Mouse (Mus musculus) heart, embryonic 13.5 days (tissue): Measurements from ENCODE around the gene Ncdn. TPM values are rescaled to one million over a fixed set of nuclear protein-coding genes. Genes with fewer than 3 reads are reported as not detected.

Source experiments
- ATAC-seq: fragments of 200-750 bp; cut with Nextera tagmentation; 2 replicates; pipeline ENCODE4 v1.8.0; 2017; ENCODE audit warnings: moderate TSS enrichment; ENCODE audit not compliant: insufficient number of reproducible peaks, low FRiP score, low TSS enrichment; ENCODE audit errors: extremely low read depth
- H3K27ac ChIP-seq: fragments of 300-500 bp; sonication (generic); replicated peaks from 2 replicates; pipeline ENCODE4 v1.5.1; 2015; ENCODE audit warnings: moderate library complexity, mild to moderate bottlenecking, inconsistent platforms
- H3K27me3 ChIP-seq: fragments of 300-500 bp; sonication (generic); replicated peaks from 2 replicates; pipeline ENCODE4 v1.6.1; 2015; ENCODE audit warnings: mild to moderate bottlenecking, inconsistent platforms
- H3K36me3 ChIP-seq: fragments of 300-500 bp; sonication (generic); 2 replicates; pipeline ENCODE4 v1.6.1; 2015; ENCODE audit warnings: mild to moderate bottlenecking, inconsistent platforms
- H3K4me1 ChIP-seq: fragments of 300-500 bp; sonication (generic); 2 replicates; pipeline ENCODE4 v1.6.1; 2015; ENCODE audit warnings: inconsistent platforms
- H3K4me2 ChIP-seq: fragments of 300-500 bp; sonication (generic); 2 replicates; pipeline ENCODE4 v1.6.1; 2015; ENCODE audit warnings: inconsistent platforms, mild to moderate bottlenecking, moderate library complexity
- H3K4me3 ChIP-seq: fragments of 300-500 bp; sonication (generic); 2 replicates; pipeline ENCODE4 v1.5.1; 2015; ENCODE audit warnings: moderate library complexity, mild to moderate bottlenecking, inconsistent platforms
- H3K9ac ChIP-seq: fragments of 300-500 bp; sonication (generic); 2 replicates; pipeline ENCODE4 v1.6.1; 2015; ENCODE audit warnings: inconsistent platforms, mild to moderate bottlenecking, moderate library complexity
- H3K9me3 ChIP-seq: fragments of 300-500 bp; sonication (generic); 2 replicates; pipeline ENCODE4 v1.6.1; 2016; ENCODE audit warnings: inconsistent platforms
- WGBS: fragments of 180-500 bp; shearing (Covaris S2); methylation state at CpG from one replicate; pipeline ENCODE4 v1.1.7; 2015; ENCODE audit warnings: mixed read lengths; 5-methylcytosine and 5-hydroxymethylcytosine counted together
- polyA plus RNA-seq: library from polyadenylated mRNA; unstranded; fragments of >200 nt; fragmentation: Nextera tagmentation; extraction: Ambion mirVana; gene quantifications from 2 replicates; pipeline ENCODE4 v1.2.1, GENCODE M21; 2015

Gene Ncdn
- polyA plus RNA-seq, 1 experiment from 2014 or later, result 23.0 TPM

DNA sequence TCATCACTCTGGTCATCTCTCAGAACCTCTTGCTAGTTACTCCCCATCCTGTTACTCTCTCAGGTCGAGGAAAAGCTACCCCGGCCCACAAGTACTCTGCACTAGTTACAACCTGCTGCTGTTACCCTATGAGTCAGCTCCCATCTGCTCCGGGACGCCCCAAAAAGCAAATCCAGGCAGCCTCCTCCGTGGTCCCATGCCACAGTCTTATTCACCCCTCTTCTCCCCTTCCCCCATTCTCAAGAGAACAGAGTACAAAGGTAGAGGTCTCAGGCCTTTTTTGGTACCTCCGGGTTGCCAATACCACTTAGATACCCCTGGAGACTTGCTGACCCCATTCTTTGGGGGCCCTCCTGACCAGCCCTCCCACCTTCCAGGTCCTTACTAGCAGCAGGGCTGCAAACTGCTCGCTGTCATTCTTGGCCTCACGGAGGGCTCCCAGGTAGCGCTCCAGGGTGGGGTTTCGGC, 1.6 kb downstream of the Ncdn start:
- Histone ChIP-seq H3K27ac (no peak overlapping the region), H3K4me2 (peak overlapping the region; percentile 100), H3K27me3 (no peaks in the 10 kb centered on the region), H3K9me3 (no peaks in the 10 kb centered on the region), H3K4me3 (peak overlapping the region; percentile 98), H3K36me3 (peaks cover 41% of the 10 kb centered on the region), H3K4me1 (peaks cover 52% of the 10 kb centered on the region), H3K9ac (peak overlapping the region; percentile 89)
- no peak for ATAC-seq
- WGBS, result 55% methylated on average over 10 of the region's 10 CpGs

DNA sequence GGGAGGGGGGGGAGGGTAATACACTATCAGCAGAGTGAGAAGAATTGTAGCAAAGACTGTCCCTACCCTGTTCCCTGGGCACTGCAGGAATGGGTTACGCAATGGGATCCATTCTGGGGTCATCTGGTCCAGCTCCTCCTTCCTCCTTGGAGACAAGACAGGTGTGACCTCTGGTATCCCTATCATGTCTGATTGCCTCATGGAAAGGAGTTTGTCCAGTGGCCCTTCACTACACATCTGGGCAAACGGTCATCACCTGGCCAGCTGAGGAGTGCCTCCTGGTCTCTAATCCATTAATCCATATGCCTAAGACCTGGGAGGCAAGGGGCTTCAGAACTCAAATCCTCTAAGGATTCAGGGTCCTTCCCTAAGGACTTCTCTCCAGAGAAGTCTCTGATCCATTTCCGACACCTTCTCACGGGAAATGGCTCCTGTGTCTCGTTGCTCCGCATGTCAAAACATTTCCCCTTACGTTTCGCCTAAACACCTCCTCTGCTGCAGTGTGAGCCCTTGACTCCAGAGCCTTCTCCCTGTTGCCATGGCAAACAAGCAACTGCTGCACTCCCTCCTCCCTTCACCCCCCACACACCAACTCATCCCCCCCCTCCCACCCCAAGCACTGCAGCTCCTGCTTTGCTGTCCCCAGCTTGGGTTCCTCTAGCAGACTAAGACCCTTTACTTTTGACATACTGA, 2.2 kb downstream of the Ncdn start:
- WGBS, result 79% methylated on average over 8 of the region's 8 CpGs
- Histone ChIP-seq H3K9ac (peak overlapping the region; percentile 89; the same call in 1 of the 2 replicates), H3K36me3 (peaks cover 47% of the 10 kb centered on the region), H3K9me3 (no peaks in the 10 kb centered on the region), H3K4me1 (peaks cover 52% of the 10 kb centered on the region), H3K4me3 (no peak overlapping the region), H3K27ac (no peak overlapping the region), H3K4me2 (0 out of 2 replicates have a peak overlapping the region, but pooled peaks have one; percentile 100), H3K27me3 (no peaks in the 10 kb centered on the region)
- no peak for ATAC-seq

DNA sequence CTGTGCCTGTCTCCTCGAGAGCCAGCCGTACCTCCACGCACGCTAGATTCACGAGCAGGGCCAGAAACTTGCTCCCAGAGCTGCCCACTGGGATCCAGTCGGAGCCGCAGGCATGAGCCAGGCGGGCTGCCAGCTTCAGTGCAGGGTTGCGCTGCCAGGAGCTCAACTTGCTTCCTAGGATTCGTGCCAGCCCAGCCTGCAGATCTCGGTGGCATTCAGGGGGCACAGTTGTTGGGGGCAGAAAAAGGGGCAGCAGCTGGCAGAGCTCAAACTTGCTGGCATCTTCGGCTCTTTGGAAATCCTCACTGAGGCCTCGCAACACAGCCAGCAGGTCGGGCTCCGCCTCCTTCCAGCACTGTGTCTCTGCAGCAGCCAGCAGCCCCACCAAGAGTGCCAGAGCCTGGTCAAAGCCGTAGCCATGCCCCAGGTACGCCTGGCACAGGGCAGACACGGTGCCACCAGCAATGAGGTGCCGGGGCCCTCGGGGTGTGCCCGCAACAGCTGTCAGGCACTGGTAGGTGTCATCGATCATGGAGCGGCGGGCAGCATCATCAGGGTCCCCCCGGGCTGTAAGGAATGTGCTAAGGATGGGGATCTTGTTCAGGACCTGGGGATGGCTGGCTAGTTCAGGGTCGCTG, 3.1 kb downstream of the Ncdn start:
- no peak overlapping the region for H3K4me3 ChIP-seq
- H3K27ac ChIP-seq, result no peak overlapping the region
- H3K9me3 ChIP-seq, result no peaks in the 10 kb centered on the region
- H3K27me3 ChIP-seq, result no peaks in the 10 kb centered on the region
- H3K4me2 ChIP-seq, result no peak overlapping the region
- peaks cover 55% of the 10 kb centered on the region for H3K36me3 ChIP-seq
- 83% methylated on average over 26 of the region's 26 CpGs for WGBS
- ATAC-seq, result no peak
- peaks cover 50% of the 10 kb centered on the region for H3K4me1 ChIP-seq
- peak overlapping the region; percentile 34; the same call in 1 of the 2 replicates for H3K9ac ChIP-seq

DNA sequence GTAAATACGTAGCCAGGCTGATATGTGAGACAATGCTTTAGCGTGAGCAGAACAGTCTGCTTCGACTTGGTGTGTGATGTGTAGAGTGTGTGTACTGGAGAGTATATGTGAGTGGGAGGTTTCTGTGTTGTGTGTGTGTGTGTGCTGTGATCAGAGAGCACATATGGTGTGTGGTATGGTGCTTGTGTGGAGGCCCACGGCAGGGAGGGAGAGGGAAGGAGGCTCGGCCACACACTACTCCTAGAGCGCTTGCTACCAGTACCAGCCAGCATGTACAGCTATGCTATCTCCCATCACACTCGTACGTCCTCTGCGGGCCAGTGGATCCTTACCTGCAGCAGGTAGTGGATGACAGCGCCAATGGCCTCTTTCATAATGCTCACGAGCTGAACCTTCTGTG, 3.7 kb downstream of the Ncdn start:
- no peak for ATAC-seq
- peaks cover 61% of the 10 kb centered on the region for H3K36me3 ChIP-seq
- H3K4me2 ChIP-seq, result no peak overlapping the region
- H3K27ac ChIP-seq, result no peak overlapping the region
- H3K4me1 ChIP-seq, result peaks cover 44% of the 10 kb centered on the region
- H3K4me3 ChIP-seq, result no peak overlapping the region
- no peaks in the 10 kb centered on the region for H3K9me3 ChIP-seq
- H3K27me3 ChIP-seq, result 0 out of 2 replicates have a peak, but pooled peaks cover 3% of the 10 kb centered on the region
- WGBS, result 87% methylated on average over 11 of the region's 11 CpGs
- no peak overlapping the region; the same call in none of the 2 replicates for H3K9ac ChIP-seq

DNA sequence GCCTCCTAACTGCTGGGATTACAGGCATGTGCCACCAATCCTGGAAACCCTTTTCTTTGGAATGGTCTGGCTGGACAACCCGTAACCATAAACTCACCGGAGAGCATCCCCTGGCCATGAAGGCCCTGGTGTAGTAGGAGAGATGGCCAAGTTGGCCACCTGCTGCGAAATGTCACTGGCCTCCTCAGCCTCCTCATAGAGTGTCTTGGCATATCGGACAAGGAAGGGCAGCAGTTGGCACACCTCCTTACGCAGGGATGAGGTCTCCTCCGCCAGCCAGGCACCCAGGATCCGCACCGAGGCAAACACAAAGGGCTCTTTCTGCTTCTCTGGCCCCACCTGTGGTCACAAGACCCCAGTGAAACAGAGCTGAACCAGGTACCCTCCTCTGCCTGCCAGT, 4.9 kb downstream of the Ncdn start:
- WGBS, result 88% methylated on average over 8 of the region's 8 CpGs
- Histone ChIP-seq H3K36me3 (peaks cover 66% of the 10 kb centered on the region), H3K9me3 (no peaks in the 10 kb centered on the region), H3K4me3 (no peak overlapping the region), H3K9ac (no peak overlapping the region), H3K4me2 (no peak overlapping the region), H3K27ac (no peak overlapping the region), H3K27me3 (0 out of 2 replicates have a peak, but pooled peaks cover 3% of the 10 kb centered on the region), H3K4me1 (peaks cover 47% of the 10 kb centered on the region)
- ATAC-seq, result no peak

DNA sequence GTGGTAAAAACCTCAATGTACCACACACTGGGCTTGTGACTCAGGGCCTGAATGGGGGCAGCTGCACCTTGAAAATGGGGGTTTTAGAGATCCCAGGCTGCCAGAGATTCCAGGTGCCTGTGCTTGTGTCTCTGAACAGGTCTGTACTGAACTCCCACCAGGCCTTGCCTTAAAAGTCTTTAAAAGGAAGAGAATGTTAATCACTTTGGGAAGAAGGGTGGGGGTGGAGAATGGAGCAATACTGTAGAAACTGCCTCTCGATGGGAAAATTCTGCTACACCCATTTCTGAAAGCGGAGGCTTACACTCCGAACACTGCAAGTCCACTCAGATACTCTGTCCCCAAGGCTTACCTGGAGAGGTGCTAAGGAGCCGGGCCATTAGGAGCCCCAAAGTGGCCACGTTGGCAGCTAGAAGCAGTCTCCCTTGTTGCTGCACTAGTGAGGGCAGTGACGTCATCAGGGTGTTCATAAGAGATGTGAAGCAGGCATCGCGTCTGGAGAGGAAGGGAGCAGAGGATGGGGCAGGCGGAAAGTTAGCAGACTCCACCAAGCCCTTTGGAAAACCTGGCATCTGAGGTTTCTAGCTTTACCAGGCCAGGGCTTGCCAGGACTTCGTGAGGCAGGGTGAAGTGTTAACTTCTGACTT, 6.9 kb downstream of the Ncdn start:
- Histone ChIP-seq H3K9ac (no peak overlapping the region), H3K36me3 (peaks cover 66% of the 10 kb centered on the region)

DNA sequence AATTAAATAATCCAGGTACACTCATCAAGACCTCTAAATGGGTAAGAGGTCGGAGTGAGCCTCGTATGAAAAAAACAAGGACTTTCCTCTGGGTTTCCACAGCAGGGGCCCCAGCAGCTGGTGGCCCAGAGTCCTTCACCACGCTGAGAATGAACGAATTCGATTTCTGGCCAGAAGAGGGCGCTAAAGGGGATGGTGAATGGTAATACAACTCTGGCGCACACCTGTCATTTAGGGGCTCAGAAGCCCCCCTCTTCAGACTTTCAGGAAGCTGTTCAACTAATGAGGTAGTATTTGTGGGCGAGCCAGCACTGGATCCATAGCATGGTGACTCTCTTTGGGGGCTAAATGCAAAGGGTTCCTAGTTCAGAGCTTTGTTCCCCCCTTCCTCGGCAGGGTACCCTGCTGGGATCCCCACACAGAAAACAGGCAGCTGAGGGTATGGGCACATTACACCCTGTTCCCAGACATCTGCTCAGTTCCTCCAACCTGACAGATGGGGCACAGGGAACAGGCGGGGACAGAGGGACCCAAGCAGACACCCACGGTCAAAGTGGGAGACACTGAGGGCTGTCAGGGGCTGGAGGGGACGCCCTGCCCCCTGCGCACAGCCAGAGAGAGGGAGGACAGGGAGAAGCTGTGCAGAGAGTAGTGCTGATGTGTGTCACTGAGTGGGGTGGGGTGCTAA, 7.6 kb downstream of the Ncdn start:
- Histone ChIP-seq H3K4me1 (peaks cover 36% of the 10 kb centered on the region), H3K9ac (no peak overlapping the region), H3K27ac (no peak overlapping the region), H3K27me3 (0 out of 2 replicates have a peak, but pooled peaks cover 3% of the 10 kb centered on the region), H3K4me2 (no peak overlapping the region), H3K9me3 (no peaks in the 10 kb centered on the region), H3K36me3 (peaks cover 62% of the 10 kb centered on the region), H3K4me3 (no peak overlapping the region)
- ATAC-seq, result no peak
- WGBS, result 46% methylated on average over 13 of the region's 13 CpGs

More for the DNA sequence above, 6.9 kb downstream of the Ncdn start:
- H3K4me3 ChIP-seq, result no peak overlapping the region
- H3K27ac ChIP-seq, result no peak overlapping the region
- ATAC-seq, result no peak
- H3K27me3 ChIP-seq, result 0 out of 2 replicates have a peak, but pooled peaks cover 3% of the 10 kb centered on the region
- no peak overlapping the region for H3K4me2 ChIP-seq
- H3K4me1 ChIP-seq, result peaks cover 43% of the 10 kb centered on the region
- 69% methylated on average over 10 of the region's 10 CpGs for WGBS
- no peaks in the 10 kb centered on the region for H3K9me3 ChIP-seq

DNA sequence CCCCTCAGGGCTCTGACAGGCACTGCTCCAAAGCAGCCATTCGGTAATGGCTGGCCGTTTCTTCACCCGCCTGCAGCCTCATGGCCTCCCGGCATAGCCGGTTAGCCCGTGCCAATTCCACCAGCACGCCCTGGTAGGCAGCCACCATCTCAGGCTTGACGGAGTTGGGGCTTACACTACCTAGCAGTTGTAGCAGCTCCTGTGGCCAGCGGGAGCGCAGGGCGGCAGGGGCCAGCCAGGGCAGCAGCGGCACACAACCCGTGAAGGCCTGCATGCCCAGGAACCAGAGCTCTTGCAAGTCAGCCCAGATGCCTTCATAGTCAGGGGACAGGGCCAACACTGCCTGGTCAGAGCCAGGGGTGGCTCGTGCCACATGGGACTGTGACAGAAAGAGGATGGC, 8.4 kb downstream of the Ncdn start:
- no peaks in the 10 kb centered on the region for H3K9me3 ChIP-seq
- peaks cover 28% of the 10 kb centered on the region for H3K4me1 ChIP-seq
- WGBS, result 85% methylated on average over 14 of the region's 14 CpGs
- no peak overlapping the region for H3K27ac ChIP-seq
- H3K27me3 ChIP-seq, result peaks cover 9% of the 10 kb centered on the region; the same call in 1 of the 2 replicates
- no peak overlapping the region for H3K9ac ChIP-seq
- no peak overlapping the region for H3K4me2 ChIP-seq
- no peak for ATAC-seq
- peaks cover 55% of the 10 kb centered on the region for H3K36me3 ChIP-seq
- H3K4me3 ChIP-seq, result no peak overlapping the region

DNA sequence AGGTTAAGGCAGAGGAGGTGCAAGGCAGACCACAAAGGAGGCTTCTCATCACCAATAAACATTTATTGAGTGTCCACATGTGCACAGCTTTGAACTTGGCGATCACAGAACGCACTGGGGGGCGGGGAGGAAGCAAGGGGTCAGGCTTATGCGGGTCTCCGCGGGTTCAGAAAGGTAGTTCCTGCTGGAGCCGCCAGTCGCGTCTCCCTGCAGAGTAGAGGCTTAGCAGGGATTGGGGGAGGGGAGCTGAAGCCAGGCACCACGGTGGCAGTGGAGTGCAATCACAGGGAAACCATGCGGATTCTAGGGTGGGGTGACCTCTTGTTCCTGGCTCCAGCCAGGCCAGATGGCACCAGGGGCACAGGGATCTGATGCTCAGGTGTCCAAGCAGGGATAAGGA, 9.5 kb downstream of the Ncdn start:
- Histone ChIP-seq H3K4me3 (no peak overlapping the region), H3K9me3 (no peaks in the 10 kb centered on the region), H3K27me3 (peaks cover 20% of the 10 kb centered on the region), H3K27ac (no peak overlapping the region), H3K4me2 (no peak overlapping the region), H3K4me1 (peaks cover 19% of the 10 kb centered on the region), H3K9ac (no peak overlapping the region), H3K36me3 (peaks cover 44% of the 10 kb centered on the region)
- ATAC-seq, result no peak
- 15% methylated on average over 11 of the region's 11 CpGs for WGBS

DNA sequence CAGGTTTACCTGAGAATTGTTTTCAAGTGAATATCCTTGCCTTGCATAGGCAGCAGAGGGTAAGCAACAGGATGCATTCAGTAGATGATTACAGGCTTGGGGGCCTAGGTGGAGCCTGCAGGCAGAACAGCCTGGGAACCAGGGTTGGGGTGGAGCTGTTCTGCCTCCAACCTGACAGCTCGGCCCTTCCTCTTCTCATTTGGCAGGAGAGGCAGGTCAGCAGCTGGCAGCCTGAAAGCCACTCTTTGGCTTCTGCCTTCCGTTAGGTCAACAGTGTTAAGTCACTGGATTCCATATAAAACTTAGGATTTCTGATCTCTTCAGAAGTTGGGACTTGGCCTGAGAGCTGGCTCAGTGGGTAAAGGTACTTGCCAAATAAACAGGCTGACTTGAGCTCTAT, 10.3 kb downstream of the Ncdn start:
- no peak overlapping the region for H3K27ac ChIP-seq
- no peaks in the 10 kb centered on the region for H3K9me3 ChIP-seq
- WGBS, result 40% methylated on average over 2 of the region's 2 CpGs
- H3K4me3 ChIP-seq, result no peak overlapping the region
- H3K4me1 ChIP-seq, result peaks cover 19% of the 10 kb centered on the region
- no peak overlapping the region for H3K4me2 ChIP-seq
- H3K9ac ChIP-seq, result no peak overlapping the region
- peaks cover 27% of the 10 kb centered on the region for H3K27me3 ChIP-seq
- ATAC-seq, result no peak
- peaks cover 37% of the 10 kb centered on the region for H3K36me3 ChIP-seq

DNA sequence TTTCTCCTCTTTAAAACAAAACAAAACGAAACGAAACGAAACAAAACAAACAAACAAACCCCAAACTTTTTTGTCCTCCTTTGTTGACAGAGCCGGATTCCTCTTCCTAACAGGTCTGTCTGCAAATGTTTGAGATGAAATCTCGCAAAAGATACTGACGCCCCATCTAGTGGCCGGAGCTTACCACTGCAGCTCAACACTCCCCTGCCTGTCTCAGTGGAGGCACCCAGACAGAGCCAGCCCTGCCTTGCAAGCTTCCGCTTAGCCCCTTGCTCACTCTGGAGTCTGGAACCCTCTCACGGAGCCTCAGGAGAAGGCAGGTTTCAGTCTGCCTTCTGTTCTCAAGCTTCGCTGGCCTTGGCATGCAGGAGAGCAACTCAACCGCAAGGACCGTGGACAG, 11.8 kb downstream of the Ncdn start:
- Histone ChIP-seq H3K4me3 (peak overlapping the region; percentile 15; the same call in 1 of the 2 replicates), H3K9ac (peak overlapping the region; percentile 61), H3K4me2 (peak overlapping the region; percentile 54)

More for the DNA sequence above, 11.8 kb downstream of the Ncdn start:
- no peak overlapping the region for H3K27ac ChIP-seq
- ATAC-seq, result no peak
- peaks cover 42% of the 10 kb centered on the region for H3K27me3 ChIP-seq
- peaks cover 19% of the 10 kb centered on the region for H3K4me1 ChIP-seq
- 6% methylated on average over 12 of the region's 12 CpGs for WGBS
- H3K9me3 ChIP-seq, result no peaks in the 10 kb centered on the region
- peaks cover 23% of the 10 kb centered on the region for H3K36me3 ChIP-seq
